Mouse (Mus musculus): ENCODE measurements around the gene Farp1. TPM values are rescaled to one million over a fixed set of nuclear protein-coding genes. Genes with fewer than 3 reads are reported as not detected.

Gene Farp1
- polyA plus RNA-seq, 1 experiment: 77.6 TPM

GRCm38 (mm10) chr14:121210318-121210717 is 175.3 kb downstream of the Farp1 start:
- no peak for TF ChIP-seq CTCF (IDR thresholded peaks at IDR 0.05; ENCODE audit: borderline replicate concordance, extremely low read depth, insufficient read depth, insufficient read length)
- no peak for TF ChIP-seq POLR2A (IDR thresholded peaks at IDR 0.05; ENCODE audit: borderline replicate concordance, extremely low read depth, insufficient read depth, insufficient read length, poor library complexity, severe bottlenecking)
- no peak for DNase-seq (ENCODE audit: low read depth)

- TF ChIP-seq CTCF (IDR thresholded peaks at IDR 0.05; ENCODE audit: borderline replicate concordance, extremely low read depth, insufficient read depth, insufficient read length): no peak
- TF ChIP-seq POLR2A (IDR thresholded peaks at IDR 0.05; ENCODE audit: borderline replicate concordance, extremely low read depth, insufficient read depth, insufficient read length, poor library complexity, severe bottlenecking): no peak
- DNase-seq (ENCODE audit: low read depth): no peak
Observed at GRCm38 (mm10) chr14:121213650-121214049, 178.7 kb downstream of the Farp1 start.

- TF ChIP-seq CTCF (IDR thresholded peaks at IDR 0.05; ENCODE audit: borderline replicate concordance, extremely low read depth, insufficient read depth, insufficient read length) (no peak), POLR2A (IDR thresholded peaks at IDR 0.05; ENCODE audit: borderline replicate concordance, extremely low read depth, insufficient read depth, insufficient read length, poor library complexity, severe bottlenecking) (no peak)
- DNase-seq (ENCODE audit: low read depth): no peak
Observed at GRCm38 (mm10) chr14:121214636-121215257, 179.7 kb downstream of the Farp1 start.

- no peak for DNase-seq (ENCODE audit: low read depth)
- TF ChIP-seq POLR2A (IDR thresholded peaks at IDR 0.05; ENCODE audit: borderline replicate concordance, extremely low read depth, insufficient read depth, insufficient read length, poor library complexity, severe bottlenecking) (no peak), CTCF (IDR thresholded peaks at IDR 0.05; ENCODE audit: borderline replicate concordance, extremely low read depth, insufficient read depth, insufficient read length) (no peak)
Observed at GRCm38 (mm10) chr14:121215817-121216216, 180.8 kb downstream of the Farp1 start.

GRCm38 (mm10) chr14:121216672-121217071 is 181.7 kb downstream of the Farp1 start:
- TF ChIP-seq CTCF (IDR thresholded peaks at IDR 0.05; ENCODE audit: borderline replicate concordance, extremely low read depth, insufficient read depth, insufficient read length) (no peak), POLR2A (IDR thresholded peaks at IDR 0.05; ENCODE audit: borderline replicate concordance, extremely low read depth, insufficient read depth, insufficient read length, poor library complexity, severe bottlenecking) (no peak)
- no peak for DNase-seq (ENCODE audit: low read depth)

GRCm38 (mm10) chr14:121218620-121219019 is 183.6 kb downstream of the Farp1 start:
- TF ChIP-seq CTCF (IDR thresholded peaks at IDR 0.05; ENCODE audit: borderline replicate concordance, extremely low read depth, insufficient read depth, insufficient read length) (peak; percentile 44; the same call in 1 of the 2 replicates), POLR2A (IDR thresholded peaks at IDR 0.05; ENCODE audit: borderline replicate concordance, extremely low read depth, insufficient read depth, insufficient read length, poor library complexity, severe bottlenecking) (no peak)
- DNase-seq (ENCODE audit: low read depth): no peak

- peak; percentile 63 for DNase-seq (ENCODE audit: low read depth)
- TF ChIP-seq POLR2A (IDR thresholded peaks at IDR 0.05; ENCODE audit: borderline replicate concordance, extremely low read depth, insufficient read depth, insufficient read length, poor library complexity, severe bottlenecking) (no peak), CTCF (IDR thresholded peaks at IDR 0.05; ENCODE audit: borderline replicate concordance, extremely low read depth, insufficient read depth, insufficient read length) (no peak)
Observed at GRCm38 (mm10) chr14:121219226-121220039, 184.4 kb downstream of the Farp1 start.

- TF ChIP-seq POLR2A (IDR thresholded peaks at IDR 0.05; ENCODE audit: borderline replicate concordance, extremely low read depth, insufficient read depth, insufficient read length, poor library complexity, severe bottlenecking) (no peak), CTCF (IDR thresholded peaks at IDR 0.05; ENCODE audit: borderline replicate concordance, extremely low read depth, insufficient read depth, insufficient read length) (no peak)
- DNase-seq (ENCODE audit: low read depth): no peak
Observed at GRCm38 (mm10) chr14:121220040-121220322, 185.0 kb downstream of the Farp1 start.

- DNase-seq (ENCODE audit: low read depth): peak; percentile 77
- TF ChIP-seq POLR2A (IDR thresholded peaks at IDR 0.05; ENCODE audit: borderline replicate concordance, extremely low read depth, insufficient read depth, insufficient read length, poor library complexity, severe bottlenecking) (no peak), CTCF (IDR thresholded peaks at IDR 0.05; ENCODE audit: borderline replicate concordance, extremely low read depth, insufficient read depth, insufficient read length) (peak; percentile 58)
Observed at GRCm38 (mm10) chr14:121220723-121221122, 185.7 kb downstream of the Farp1 start.

- no peak for DNase-seq (ENCODE audit: low read depth)
- TF ChIP-seq POLR2A (IDR thresholded peaks at IDR 0.05; ENCODE audit: borderline replicate concordance, extremely low read depth, insufficient read depth, insufficient read length, poor library complexity, severe bottlenecking) (no peak), CTCF (IDR thresholded peaks at IDR 0.05; ENCODE audit: borderline replicate concordance, extremely low read depth, insufficient read depth, insufficient read length) (no peak)
Observed at GRCm38 (mm10) chr14:121225804-121226203, 190.8 kb downstream of the Farp1 start.

- no peak for DNase-seq (ENCODE audit: low read depth)
- no peak for TF ChIP-seq POLR2A (IDR thresholded peaks at IDR 0.05; ENCODE audit: borderline replicate concordance, extremely low read depth, insufficient read depth, insufficient read length, poor library complexity, severe bottlenecking)
- no peak for TF ChIP-seq CTCF (IDR thresholded peaks at IDR 0.05; ENCODE audit: borderline replicate concordance, extremely low read depth, insufficient read depth, insufficient read length)
Observed at GRCm38 (mm10) chr14:121229036-121229773, 194.2 kb downstream of the Farp1 start.
